Mouse (Mus musculus): ENCODE data around the gene Cit. TPM values are rescaled to one million over a fixed set of nuclear protein-coding genes. Genes with fewer than 3 reads are reported as not detected.

Cit gene
- polyA plus RNA-seq, 1 experiment: 2.9 TPM

- no peak for DNase-seq (ENCODE audit: low read depth, low spot score)
- whole genome bisulfite sequencing: 57% methylated on average over 17 of the region's 17 CpGs
Observed at GRCm38 (mm10) chr5:115850250-115851028, 5.4 kb downstream of the Cit start.

DNA sequence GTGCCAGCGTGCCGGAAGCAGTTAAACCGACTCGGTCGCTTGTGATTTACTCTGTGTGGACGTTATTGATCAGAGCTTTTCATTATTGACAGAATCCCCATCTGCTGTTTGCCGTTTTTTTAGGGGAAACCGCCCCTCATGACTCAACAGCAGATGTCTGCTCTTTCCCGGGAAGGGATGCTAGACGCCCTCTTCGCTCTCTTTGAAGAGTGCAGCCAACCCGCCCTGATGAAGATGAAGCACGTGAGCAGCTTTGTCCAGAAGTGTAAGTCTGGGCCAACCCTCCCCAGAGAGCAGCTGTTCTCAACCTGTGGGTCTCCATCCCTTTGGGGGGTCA lies 5.9 kb downstream of the Cit start:
- no peak for DNase-seq (ENCODE audit: low read depth, low spot score)
- whole genome bisulfite sequencing: 55% methylated on average over 13 of the region's 13 CpGs

DNA sequence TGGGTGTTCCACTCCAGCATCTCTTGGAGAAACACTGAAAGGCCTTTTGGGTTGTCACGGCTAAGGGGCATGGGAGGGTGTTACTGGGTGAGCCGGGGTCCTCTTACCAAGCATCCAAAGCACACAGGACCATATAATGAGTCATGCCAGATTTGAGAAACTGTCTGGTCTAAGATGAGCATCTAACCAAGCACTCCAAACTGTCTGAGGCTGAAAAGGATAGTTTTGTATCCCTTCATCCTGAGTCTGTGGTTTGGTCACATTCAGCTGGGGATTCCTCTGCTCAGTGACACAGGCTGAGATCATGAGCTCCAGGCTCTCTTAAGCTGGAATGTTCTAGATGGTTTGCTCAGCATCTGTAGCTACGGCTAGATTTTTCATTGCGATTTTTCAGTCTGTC lies 7.4 kb downstream of the Cit start:
- WGBS: 93% methylated on average over 4 of the region's 4 CpGs

GRCm38 (mm10) chr5:115853691-115854090 lies 8.6 kb downstream of the Cit start:
- WGBS: 91% methylated on average over 9 of the region's 9 CpGs
- DNase-seq (ENCODE audit: low read depth, low spot score): no peak

More for the DNA sequence above, 7.4 kb downstream of the Cit start:
- DNase-seq (ENCODE audit: low read depth, low spot score): no peak

- 83% methylated on average over 12 of the region's 12 CpGs for WGBS
- no peak for DNase-seq (ENCODE audit: low read depth, low spot score)
Observed at GRCm38 (mm10) chr5:115854370-115854769, 9.3 kb downstream of the Cit start.

- 84% methylated on average over 6 of the region's 6 CpGs for WGBS
- DNase-seq (ENCODE audit: low read depth, low spot score): no peak
Observed at GRCm38 (mm10) chr5:115858652-115859051, 13.6 kb downstream of the Cit start.

- 94% methylated on average over 9 of the region's 9 CpGs for WGBS
- DNase-seq (ENCODE audit: low read depth, low spot score): no peak
Observed at GRCm38 (mm10) chr5:115859461-115859860, 14.4 kb downstream of the Cit start.

- 63% methylated on average over 10 of the region's 10 CpGs for whole genome bisulfite sequencing
- DNase-seq (ENCODE audit: low read depth, low spot score): no peak
Observed at GRCm38 (mm10) chr5:115861991-115862390, 16.9 kb downstream of the Cit start.

GRCm38 (mm10) chr5:115862439-115862838 lies 17.4 kb downstream of the Cit start:
- no peak for DNase-seq (ENCODE audit: low read depth, low spot score)
- WGBS: 40% methylated on average over 10 of the region's 10 CpGs

- no peak for DNase-seq (ENCODE audit: low read depth, low spot score)
- WGBS: 84% methylated on average over 11 of the region's 11 CpGs
Observed at GRCm38 (mm10) chr5:115866296-115866695, 21.2 kb downstream of the Cit start.

DNA sequence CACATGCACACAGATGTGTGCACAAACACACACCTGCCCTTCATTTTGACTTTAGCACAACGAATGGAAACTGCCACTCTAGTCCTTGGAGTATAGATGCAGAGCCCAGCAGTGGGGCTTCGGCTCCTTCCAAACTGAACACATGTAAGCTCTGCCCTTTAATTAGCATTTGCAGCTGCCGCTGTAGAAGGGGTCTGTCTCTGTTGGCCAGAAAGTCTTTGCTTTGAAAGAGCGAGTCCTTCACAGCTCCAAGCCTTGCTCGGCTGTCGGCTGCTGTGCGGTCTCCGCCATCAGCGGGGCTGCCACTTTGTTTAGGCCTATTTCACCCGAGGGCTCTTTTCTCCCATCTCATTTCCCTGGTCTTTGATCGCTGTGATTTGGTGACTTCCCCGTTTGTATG lies 23.5 kb downstream of the Cit start:
- no peak for DNase-seq (ENCODE audit: low read depth, low spot score)
- 95% methylated on average over 12 of the region's 12 CpGs for WGBS

GRCm38 (mm10) chr5:115869198-115869597 lies 24.1 kb downstream of the Cit start:
- no peak for DNase-seq (ENCODE audit: low read depth, low spot score)
- 94% methylated on average over 15 of the region's 15 CpGs for WGBS

GRCm38 (mm10) chr5:115871153-115871552 lies 26.1 kb downstream of the Cit start:
- WGBS: 95% methylated on average over 10 of the region's 10 CpGs
- no peak for DNase-seq (ENCODE audit: low read depth, low spot score)

GRCm38 (mm10) chr5:115872106-115872505 lies 27.0 kb downstream of the Cit start:
- no peak for DNase-seq (ENCODE audit: low read depth, low spot score)
- 88% methylated on average over 11 of the region's 11 CpGs for WGBS

DNA sequence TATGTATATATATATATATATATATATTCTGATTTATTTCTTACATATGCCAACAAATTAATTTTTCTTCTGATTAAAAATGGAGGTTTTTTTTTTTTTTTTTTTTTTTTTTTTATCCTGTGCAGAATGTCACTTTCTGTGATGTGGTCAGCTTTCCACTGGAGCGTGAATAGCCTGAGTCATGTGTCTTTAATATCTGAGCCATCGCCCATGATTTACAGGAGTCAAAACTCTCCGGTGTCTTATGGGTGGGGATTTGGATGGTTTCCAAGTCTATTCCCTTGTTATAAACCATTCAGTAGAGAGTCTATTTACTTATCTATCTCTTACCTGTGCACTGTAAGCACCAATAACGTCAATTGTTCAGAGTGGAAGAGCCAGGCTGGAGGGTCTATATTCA lies 27.9 kb downstream of the Cit start:
- 24% methylated on average over 4 of the region's 4 CpGs for WGBS
- peak; percentile 71 for DNase-seq (ENCODE audit: low read depth, low spot score)

GRCm38 (mm10) chr5:115877425-115877824 lies 32.3 kb downstream of the Cit start:
- DNase-seq (ENCODE audit: low read depth, low spot score): no peak
- WGBS: 95% methylated on average over 6 of the region's 6 CpGs

DNA sequence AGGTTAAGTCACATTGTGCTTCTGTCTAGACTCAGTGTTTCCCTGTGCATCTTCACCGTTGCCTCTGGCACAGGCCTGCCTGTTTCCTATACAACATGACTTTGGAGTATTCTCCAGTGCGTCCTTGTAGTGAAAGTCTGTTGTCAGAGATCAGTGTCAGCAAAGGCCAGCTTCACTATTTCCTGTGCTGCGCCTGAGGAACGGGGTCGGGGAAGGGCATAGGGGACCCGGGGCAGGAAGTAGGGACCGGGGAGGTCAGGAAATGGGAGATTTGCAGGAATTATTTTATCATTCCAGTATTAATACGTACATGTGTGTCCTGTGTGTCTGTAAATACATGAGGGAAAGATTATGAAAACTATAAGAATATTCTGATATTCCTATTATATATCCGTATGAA lies 37.1 kb downstream of the Cit start:
- DNase-seq (ENCODE audit: low read depth, low spot score): no peak
- 89% methylated on average over 9 of the region's 9 CpGs for WGBS

DNA sequence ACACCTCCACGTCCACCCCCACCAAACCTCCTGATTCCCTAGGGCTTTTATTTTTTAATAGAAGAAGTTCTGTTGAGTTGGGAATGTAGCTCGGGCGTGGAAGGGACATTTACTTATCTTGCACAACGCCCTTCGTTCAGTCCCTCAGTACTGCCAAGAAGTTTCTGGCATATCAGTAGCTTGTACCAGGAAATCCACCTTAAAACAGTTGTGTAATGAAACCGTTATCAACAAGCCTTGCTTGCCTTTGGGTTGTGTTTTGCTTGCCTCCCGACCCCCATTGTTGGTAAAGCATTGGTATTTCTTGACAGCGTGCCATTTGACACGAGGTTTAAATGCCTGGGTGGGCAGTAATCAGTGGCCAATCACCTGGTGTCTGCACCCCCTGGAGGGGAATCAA lies 39.4 kb downstream of the Cit start:
- no peak for DNase-seq (ENCODE audit: low read depth, low spot score)
- WGBS: 73% methylated on average over 9 of the region's 9 CpGs

GRCm38 (mm10) chr5:115893772-115894171 lies 48.7 kb downstream of the Cit start:
- no peak for DNase-seq (ENCODE audit: low read depth, low spot score)
- WGBS: 84% methylated on average over 5 of the region's 5 CpGs

DNA sequence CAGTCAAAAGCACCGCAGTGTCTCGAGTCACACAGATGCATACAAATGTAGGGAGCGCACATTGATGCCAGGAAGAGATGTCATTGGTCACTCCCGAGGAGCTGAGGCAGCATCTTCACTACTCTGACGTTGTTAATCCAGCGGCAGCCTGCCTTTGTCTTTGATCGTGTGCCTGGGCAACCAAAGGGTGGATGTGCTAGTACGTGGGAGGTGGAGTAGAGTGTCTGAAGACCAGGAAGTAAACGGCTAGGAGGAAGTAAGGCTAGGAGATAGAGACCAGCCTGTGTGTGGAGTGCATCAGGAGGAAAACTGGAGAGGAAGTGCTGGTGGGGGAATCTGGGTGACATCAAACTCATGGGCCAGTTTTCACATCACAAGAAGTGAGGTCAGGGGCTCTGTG lies 52.0 kb downstream of the Cit start:
- DNase-seq (ENCODE audit: low read depth, low spot score): no peak
- WGBS: 55% methylated on average over 9 of the region's 9 CpGs

DNA sequence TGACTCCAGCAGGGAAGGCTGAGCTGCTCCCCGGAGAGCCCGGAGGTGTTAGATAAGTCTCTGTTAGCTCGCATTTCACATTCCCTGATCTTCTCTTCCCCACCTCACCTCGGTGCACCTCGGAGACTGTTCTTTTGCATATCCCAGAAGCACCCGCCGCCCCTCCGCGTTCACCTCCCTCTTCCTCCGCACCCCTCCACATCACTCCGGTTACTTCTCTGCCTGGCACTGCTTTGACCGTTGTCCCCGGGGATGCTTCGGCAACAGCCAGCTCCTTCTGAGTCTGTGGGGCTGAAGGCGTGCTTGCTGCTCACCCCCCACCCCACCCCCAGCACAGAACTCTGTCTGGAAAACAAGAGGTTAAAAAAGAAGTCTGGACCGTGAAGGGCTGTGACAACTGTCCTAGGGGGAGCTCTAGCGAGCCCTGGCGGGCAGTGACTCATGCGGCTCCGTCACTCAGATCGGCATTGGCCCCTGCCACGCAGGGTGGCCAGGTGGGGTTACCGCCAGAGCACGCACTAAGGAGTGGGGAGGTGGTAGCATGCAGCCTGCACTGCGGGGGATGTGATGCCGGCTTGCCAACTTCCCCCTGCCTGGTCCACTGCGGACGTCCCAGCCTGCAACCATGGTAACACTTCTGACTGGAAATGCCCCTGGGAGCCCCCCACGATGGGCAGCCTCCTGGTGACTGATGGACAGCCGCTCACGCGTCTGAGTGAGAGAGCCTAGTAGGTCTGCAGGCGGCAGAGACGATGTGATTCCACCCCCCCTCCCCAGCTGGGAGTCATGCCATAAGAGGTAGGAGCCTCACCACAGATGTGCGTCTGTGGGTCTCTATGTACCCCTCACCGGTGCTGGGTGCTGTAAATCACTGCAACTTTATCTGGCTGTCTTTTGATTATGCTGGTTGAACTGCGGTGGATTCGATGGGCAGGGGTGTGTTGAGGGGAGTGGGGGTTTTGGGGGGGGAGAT lies 62.2 kb downstream of the Cit start:
- DNase-seq (ENCODE audit: low read depth, low spot score): no peak
- 55% methylated on average over 38 of the region's 38 CpGs for WGBS
